Mouse (Mus musculus) liver, embryonic 13.5 days (tissue): ENCODE results near the gene Nck2. TPM values are rescaled to one million over a fixed set of nuclear protein-coding genes. Genes with fewer than 3 reads are reported as not detected.
A peak's percentile ranks its signal among the peaks of the same experiment; 100 is the strongest.

ENCODE experiments used
- ATAC-seq: fragments of 200-750 bp; cut with Nextera tagmentation; 2 replicates; pipeline ENCODE4 v1.8.0; 2017; ENCODE audit warnings: low read depth, mild to moderate bottlenecking, moderate number of reproducible peaks, moderate library complexity
- DNase-seq: peaks from one replicate; pipeline ENCODE4 v3.0.0; 2022
- H3K27ac ChIP-seq: fragments of 300-500 bp; sonication (generic); 2 replicates; pipeline ENCODE4 v1.5.1; 2015; ENCODE audit warnings: moderate library complexity, mild to moderate bottlenecking, inconsistent platforms
- H3K27me3 ChIP-seq: fragments of 300-500 bp; sonication (generic); 2 replicates; pipeline ENCODE4 v1.6.1; 2015; ENCODE audit warnings: mild to moderate bottlenecking, inconsistent platforms
- H3K36me3 ChIP-seq: fragments of 300-500 bp; sonication (generic); 2 replicates; pipeline ENCODE4 v1.6.1; 2015; ENCODE audit warnings: mild to moderate bottlenecking, inconsistent platforms
- H3K4me1 ChIP-seq: fragments of 300-500 bp; sonication (generic); replicated peaks from 2 replicates; pipeline ENCODE4 v1.6.1; 2015; ENCODE audit warnings: inconsistent platforms
- H3K4me2 ChIP-seq: fragments of 300-500 bp; sonication (generic); 2 replicates; pipeline ENCODE4 v1.6.1; 2015; ENCODE audit warnings: inconsistent platforms, mild to moderate bottlenecking, moderate library complexity
- H3K4me3 ChIP-seq: fragments of 300-500 bp; sonication (generic); replicated peaks from 2 replicates; pipeline ENCODE4 v1.5.1; 2015; ENCODE audit warnings: mild to moderate bottlenecking, inconsistent platforms
- H3K9ac ChIP-seq: fragments of 300-500 bp; sonication (generic); 2 replicates; pipeline ENCODE4 v1.6.1; 2015; ENCODE audit warnings: mild to moderate bottlenecking, inconsistent platforms
- H3K9me3 ChIP-seq: fragments of 300-500 bp; sonication (generic); replicated peaks from 2 replicates; pipeline ENCODE4 v1.6.1; 2016; ENCODE audit warnings: inconsistent platforms
- WGBS: fragments of 180-500 bp; shearing (Covaris S2); methylation state at CpG from one replicate; pipeline ENCODE4 v1.1.7; 2015; ENCODE audit not compliant: insufficient replicate concordance; 5-methylcytosine and 5-hydroxymethylcytosine counted together
- polyA plus RNA-seq: library from polyadenylated mRNA; unstranded; fragments of >200 nt; fragmentation: Nextera tagmentation; extraction: Ambion mirVana; gene quantifications from 2 replicates; pipeline ENCODE4 v1.2.1, GENCODE M21; 2015

The Nck2 gene
- polyA plus RNA-seq, 1 experiment from 2014 or later = 10.5 TPM

- Histone ChIP-seq H3K9ac (no peak overlapping the region), H3K27ac (no peak overlapping the region), H3K4me2 (no peak overlapping the region), H3K27me3 (no peaks in the 10 kb centered on the region), H3K4me1 (peaks cover 62% of the 10 kb centered on the region), H3K9me3 (no peaks in the 10 kb centered on the region), H3K4me3 (no peak overlapping the region), H3K36me3 (peaks cover 1% of the 10 kb centered on the region; the same call in 1 of the 2 replicates)
- ATAC-seq (no peak), DNase-seq (no peak)
- WGBS = 53% methylated on average over 4 of the region's 4 CpGs
Observed at GRCm38 (mm10) chr1:43504235-43504634, 59.9 kb downstream of the Nck2 start.

GRCm38 (mm10) chr1:43506638-43507037, 62.3 kb downstream of the Nck2 start:
- Histone ChIP-seq H3K4me2 (no peak overlapping the region), H3K9ac (no peak overlapping the region), H3K36me3 (peaks cover 16% of the 10 kb centered on the region), H3K4me1 (peaks cover 41% of the 10 kb centered on the region), H3K27me3 (no peaks in the 10 kb centered on the region), H3K4me3 (no peak overlapping the region), H3K9me3 (no peaks in the 10 kb centered on the region), H3K27ac (no peak overlapping the region)
- no peak for ATAC-seq
- 77% methylated on average over 3 of the region's 3 CpGs for WGBS
- DNase-seq = no peak

GRCm38 (mm10) chr1:43507809-43508208, 63.4 kb downstream of the Nck2 start:
- Histone ChIP-seq H3K4me1 (peaks cover 30% of the 10 kb centered on the region), H3K27ac (no peak overlapping the region), H3K4me2 (no peak overlapping the region), H3K4me3 (no peak overlapping the region), H3K9me3 (no peaks in the 10 kb centered on the region), H3K27me3 (no peaks in the 10 kb centered on the region), H3K9ac (no peak overlapping the region), H3K36me3 (peaks cover 21% of the 10 kb centered on the region)
- no peak for ATAC-seq
- WGBS = 48% methylated on average over 1 of the region's 1 CpGs
- DNase-seq = no peak

GRCm38 (mm10) chr1:43511256-43511655, 66.9 kb downstream of the Nck2 start:
- Histone ChIP-seq H3K4me1 (peaks cover 12% of the 10 kb centered on the region), H3K36me3 (peaks cover 29% of the 10 kb centered on the region), H3K4me2 (no peak overlapping the region), H3K9ac (no peak overlapping the region), H3K27ac (no peak overlapping the region), H3K9me3 (no peaks in the 10 kb centered on the region), H3K4me3 (no peak overlapping the region), H3K27me3 (no peaks in the 10 kb centered on the region)
- no peak for DNase-seq
- WGBS = 82% methylated on average over 12 of the region's 12 CpGs
- no peak for ATAC-seq

GRCm38 (mm10) chr1:43511667-43512066, 67.3 kb downstream of the Nck2 start:
- no peak overlapping the region for H3K9ac ChIP-seq
- no peaks in the 10 kb centered on the region for H3K27me3 ChIP-seq
- peaks cover 9% of the 10 kb centered on the region; the same call in 1 of the 2 replicates for H3K4me1 ChIP-seq
- ATAC-seq (no peak), DNase-seq (no peak)
- 84% methylated on average over 8 of the region's 8 CpGs for WGBS
- H3K9me3 ChIP-seq = no peaks in the 10 kb centered on the region
- H3K27ac ChIP-seq = no peak overlapping the region
- peaks cover 29% of the 10 kb centered on the region for H3K36me3 ChIP-seq
- no peak overlapping the region for H3K4me2 ChIP-seq
- no peak overlapping the region for H3K4me3 ChIP-seq

GRCm38 (mm10) chr1:43517405-43517804, 73.0 kb downstream of the Nck2 start:
- Histone ChIP-seq H3K27ac (no peak overlapping the region), H3K4me3 (no peak overlapping the region), H3K36me3 (peaks cover 10% of the 10 kb centered on the region), H3K4me2 (no peak overlapping the region), H3K9ac (no peak overlapping the region), H3K9me3 (no peaks in the 10 kb centered on the region), H3K27me3 (no peaks in the 10 kb centered on the region), H3K4me1 (peaks cover 52% of the 10 kb centered on the region)
- WGBS = 72% methylated on average over 3 of the region's 3 CpGs
- DNase-seq (no peak), ATAC-seq (no peak)

GRCm38 (mm10) chr1:43520216-43520988, 76.0 kb downstream of the Nck2 start:
- H3K9me3 ChIP-seq = no peaks in the 10 kb centered on the region
- no peaks in the 10 kb centered on the region for H3K27me3 ChIP-seq
- no peak overlapping the region for H3K4me3 ChIP-seq
- H3K36me3 ChIP-seq = no peaks in the 10 kb centered on the region
- H3K27ac ChIP-seq = peak overlapping the region; percentile 70
- no peak for DNase-seq
- 0 out of 2 replicates have a peak overlapping the region, but pooled peaks have one; percentile 1 for H3K4me2 ChIP-seq
- WGBS = 61% methylated on average over 1 of the region's 1 CpGs
- no peak for ATAC-seq
- H3K4me1 ChIP-seq = peaks cover 56% of the 10 kb centered on the region
- 0 out of 2 replicates have a peak overlapping the region, but pooled peaks have one; percentile 4 for H3K9ac ChIP-seq

- WGBS = 17% methylated on average over 3 of the region's 3 CpGs
- H3K9ac ChIP-seq = no peak overlapping the region
- ATAC-seq (peak; percentile 76), DNase-seq (peak; percentile 37)
- H3K4me3 ChIP-seq = no peak overlapping the region
- peak overlapping the region; percentile 1; the same call in 1 of the 2 replicates for H3K4me2 ChIP-seq
- peaks cover 56% of the 10 kb centered on the region for H3K4me1 ChIP-seq
- no peaks in the 10 kb centered on the region for H3K9me3 ChIP-seq
- H3K36me3 ChIP-seq = no peaks in the 10 kb centered on the region
- H3K27ac ChIP-seq = peak overlapping the region; percentile 70
- H3K27me3 ChIP-seq = no peaks in the 10 kb centered on the region
Observed at GRCm38 (mm10) chr1:43520989-43521371, 76.6 kb downstream of the Nck2 start.

GRCm38 (mm10) chr1:43521512-43521911, 77.1 kb downstream of the Nck2 start:
- DNase-seq = no peak
- no peaks in the 10 kb centered on the region for H3K9me3 ChIP-seq
- H3K27me3 ChIP-seq = no peaks in the 10 kb centered on the region
- peak overlapping the region; percentile 70 for H3K27ac ChIP-seq
- peak overlapping the region; percentile 25; the same call in 1 of the 2 replicates for H3K4me2 ChIP-seq
- H3K36me3 ChIP-seq = no peaks in the 10 kb centered on the region
- 34% methylated on average over 3 of the region's 3 CpGs for WGBS
- H3K9ac ChIP-seq = no peak overlapping the region
- ATAC-seq = peak; percentile 52
- peaks cover 56% of the 10 kb centered on the region for H3K4me1 ChIP-seq
- H3K4me3 ChIP-seq = no peak overlapping the region

GRCm38 (mm10) chr1:43521950-43522349, 77.6 kb downstream of the Nck2 start:
- Histone ChIP-seq H3K9ac (no peak overlapping the region), H3K27me3 (no peaks in the 10 kb centered on the region), H3K4me1 (peaks cover 56% of the 10 kb centered on the region), H3K36me3 (no peaks in the 10 kb centered on the region), H3K4me3 (no peak overlapping the region), H3K9me3 (no peaks in the 10 kb centered on the region), H3K4me2 (peak overlapping the region; percentile 25; the same call in 1 of the 2 replicates), H3K27ac (peak overlapping the region; percentile 70)
- DNase-seq (peak; percentile 22), ATAC-seq (peak; percentile 67)
- WGBS = 43% methylated on average over 4 of the region's 4 CpGs

GRCm38 (mm10) chr1:43522976-43523375, 78.6 kb downstream of the Nck2 start:
- DNase-seq (no peak), ATAC-seq (no peak)
- Histone ChIP-seq H3K4me2 (no peak overlapping the region), H3K36me3 (no peaks in the 10 kb centered on the region), H3K27ac (no peak overlapping the region), H3K9ac (no peak overlapping the region), H3K27me3 (no peaks in the 10 kb centered on the region), H3K9me3 (no peaks in the 10 kb centered on the region), H3K4me1 (peaks cover 47% of the 10 kb centered on the region), H3K4me3 (no peak overlapping the region)
- 77% methylated on average over 2 of the region's 2 CpGs for WGBS

GRCm38 (mm10) chr1:43524332-43524731, 80.0 kb downstream of the Nck2 start:
- Histone ChIP-seq H3K9ac (no peak overlapping the region), H3K4me1 (peaks cover 34% of the 10 kb centered on the region), H3K27ac (no peak overlapping the region), H3K4me2 (no peak overlapping the region), H3K4me3 (no peak overlapping the region), H3K27me3 (no peaks in the 10 kb centered on the region), H3K9me3 (no peaks in the 10 kb centered on the region), H3K36me3 (no peaks in the 10 kb centered on the region)
- ATAC-seq (no peak), DNase-seq (no peak)
- WGBS = 72% methylated on average over 3 of the region's 3 CpGs
